In genomic region chr9:73068230-73068679, GRCm38 (mm10) we compare ENCODE assay signal across 9 mouse cellular contexts. TPM values are rescaled to one million over a fixed set of nuclear protein-coding genes. Genes with fewer than 3 reads are reported as not detected.
DNase-seq lines count a peak whose midpoint lies in the region; ATAC-seq lines count a peak whose summit lies in the region.
"Had no signal": no experiment of that assay in that cellular context is flagged by ENCODE, and none has a peak within 500 bp of the region (broad histone marks: within the 10 kb centered on the region; RNA-seq: fewer than 3 reads in every experiment).

No protein-coding gene starts in this region.

- intact Hi-C loops in left cerebral cortex, postnatal 14 days (cut with DNase I) = no loop called here

- H3K4me3 ChIP-seq in neural tube, embryonic 12.5 days = no peak overlapping the region
- no peak overlapping the region for H3K4me3 ChIP-seq in neural tube, embryonic 15.5 days (replicated peaks)
- no peak overlapping the region for H3K4me3 ChIP-seq in heart, embryonic 14.5 days (ENCODE audit: control insufficient read depth in 1 of 2, insufficient read depth in 1 of 2, low read depth in 1 of 2, low read length in 2 of 2)

- no peaks in the 10 kb centered on the region for H3K27me3 ChIP-seq in neural tube, embryonic 12.5 days (replicated peaks)
- no peaks in the 10 kb centered on the region for H3K27me3 ChIP-seq in neural tube, embryonic 15.5 days (replicated peaks)
- no peaks in the 10 kb centered on the region for H3K27me3 ChIP-seq in heart, embryonic 14.5 days (ENCODE audit: control insufficient read depth, insufficient read depth, low read length)

- peak; percentile 65 for ATAC-seq in neural tube, embryonic 12.5 days (ENCODE audit: low FRiP score, low read depth)
- ATAC-seq in neural tube, embryonic 15.5 days (ENCODE audit: low FRiP score) = no peak
- peak; percentile 31; the same call in 1 of the 2 replicates for ATAC-seq in heart, embryonic 14.5 days (ENCODE audit: insufficient number of reproducible peaks, insufficient read depth, low FRiP score, low read depth)
- peak; percentile 40 for ATAC-seq in megakaryocyte progenitor cell, adult 5-6 weeks (replicated peaks; ENCODE audit: poor library complexity)

- peak; percentile 50 to 81 for DNase-seq in left cerebral cortex, postnatal 14 days (ENCODE audit: low spot score in 2 of 2)
- DNase-seq in gastrocnemius, adult 8-10 months (ENCODE audit: low spot score in 2 of 2) = no peak
- no peak for DNase-seq in cerebellum, adult 11-12 months
- DNase-seq in thymus, postnatal 0 days (ENCODE audit: low spot score) = no peak

- H3K36me3 ChIP-seq in neural tube, embryonic 12.5 days = no peaks in the 10 kb centered on the region
- no peaks in the 10 kb centered on the region for H3K36me3 ChIP-seq in neural tube, embryonic 15.5 days
- H3K36me3 ChIP-seq in heart, embryonic 14.5 days (ENCODE audit: control insufficient read depth, insufficient read depth, low read length) = no peaks in the 10 kb centered on the region

- H3K4me1 ChIP-seq in neural tube, embryonic 12.5 days = peaks cover 24% of the 10 kb centered on the region
- peaks cover 24% of the 10 kb centered on the region for H3K4me1 ChIP-seq in neural tube, embryonic 15.5 days
- H3K4me1 ChIP-seq in heart, embryonic 14.5 days (ENCODE audit: control insufficient read depth in 2 of 2, insufficient read depth in 2 of 2, low read length in 2 of 2) = peaks cover 12 to 23% of the 10 kb centered on the region in 2 experiments

- 30% methylated on average over 6 of the region's 6 CpGs for WGBS in neural tube, embryonic 12.5 days
- WGBS in neural tube, embryonic 15.5 days = 28% methylated on average over 6 of the region's 6 CpGs
- 24% methylated on average over 6 of the region's 6 CpGs for WGBS in heart, embryonic 14.5 days

- no peaks in the 10 kb centered on the region for H3K9me3 ChIP-seq in neural tube, embryonic 12.5 days
- H3K9me3 ChIP-seq in neural tube, embryonic 15.5 days (replicated peaks) = no peaks in the 10 kb centered on the region
- no peaks in the 10 kb centered on the region for H3K9me3 ChIP-seq in heart, embryonic 14.5 days (ENCODE audit: control insufficient read depth, low read length)

- no peak overlapping the region for H3K9ac ChIP-seq in neural tube, embryonic 12.5 days
- no peak overlapping the region for H3K9ac ChIP-seq in neural tube, embryonic 15.5 days (replicated peaks)
- peak overlapping the region; percentile 16; the same call in 1 of the 2 replicates for H3K9ac ChIP-seq in heart, embryonic 14.5 days (ENCODE audit: low read length)

- H3K27ac ChIP-seq in neural tube, embryonic 12.5 days = no peak overlapping the region
- H3K27ac ChIP-seq in neural tube, embryonic 15.5 days (replicated peaks) = no peak overlapping the region
- peak overlapping the region; percentile 17 to 41; a peak in 3 of 4 replicates for H3K27ac ChIP-seq in heart, embryonic 14.5 days (replicated peaks in 1 of 2; ENCODE audit: control insufficient read depth in 1 of 2, insufficient read depth in 1 of 2, low read depth in 2 of 2, low read length in 2 of 2)
- H3K27ac ChIP-seq: macrophage had no signal

- no peak overlapping the region for H3K4me2 ChIP-seq in neural tube, embryonic 12.5 days (replicated peaks)
- no peak overlapping the region for H3K4me2 ChIP-seq in neural tube, embryonic 15.5 days
- no peak overlapping the region for H3K4me2 ChIP-seq in heart, embryonic 14.5 days (ENCODE audit: low read length)

RNA-seq across cellular contexts. Expression of gene Rab27a, which starts 23.6 kb away (rescaled TPM):
- 1.2 and 1.3 TPM in 2 replicates for polyA plus RNA-seq in neural tube, embryonic 12.5 days (2016; fragmentation: Nextera tagmentation; extraction: Ambion mirVana)
- 3.3 and 11.8 TPM in 2 replicates for polyA plus RNA-seq in neural tube, embryonic 15.5 days (2015; fragmentation: Nextera tagmentation; extraction: Ambion mirVana)
- polyA plus RNA-seq in heart, embryonic 14.5 days (2014; fragmentation: Nextera tagmentation; extraction: Ambion mirVana) = 1.4 and 1.6 TPM in 2 replicates
- 1 to 10 TPM; 5.9 to 8.2 TPM for total RNA-seq in left cerebral cortex, postnatal 14 days (2021)
- 63.5 and 65.1 TPM in 2 replicates for total RNA-seq in megakaryocyte progenitor cell, adult 5-6 weeks (2015)
- total RNA-seq in megakaryocyte progenitor cell, adult 5-6 weeks (2017) = 161 and 179 TPM in 2 replicates
- 1 to 10 TPM in 3 of 4 experiments, under 1 TPM in 1; 0.46 to 2.0 (median 1.3) TPM for total RNA-seq in gastrocnemius, adult 8-10 months (2022)
- polyA plus RNA-seq in thymus, postnatal 0 days (2015; fragmentation: Nextera tagmentation; extraction: Ambion mirVana) = 41.8 and 43.9 TPM in 2 replicates

RNA-seq across cellular contexts. Expression of gene Pigb, which starts 28.1 kb away (rescaled TPM):
- 9.4 and 13.1 TPM in 2 replicates for polyA plus RNA-seq in neural tube, embryonic 12.5 days (2016; fragmentation: Nextera tagmentation; extraction: Ambion mirVana)
- polyA plus RNA-seq in neural tube, embryonic 15.5 days (2015; fragmentation: Nextera tagmentation; extraction: Ambion mirVana) = 12.7 and 14.7 TPM in 2 replicates
- polyA plus RNA-seq in heart, embryonic 14.5 days (2014; fragmentation: Nextera tagmentation; extraction: Ambion mirVana) = 7.2 and 9.4 TPM in 2 replicates
- 10 to 100 TPM; 15.2 to 15.4 TPM for total RNA-seq in left cerebral cortex, postnatal 14 days (2021)
- total RNA-seq in megakaryocyte progenitor cell, adult 5-6 weeks (2015) = 35.3 and 47.1 TPM in 2 replicates
- total RNA-seq in megakaryocyte progenitor cell, adult 5-6 weeks (2017) = 7.4 and 7.8 TPM in 2 replicates
- 1 to 10 TPM; 3.7 to 4.6 (median 4.2) TPM for total RNA-seq in gastrocnemius, adult 8-10 months (2022)
- 6.3 and 6.9 TPM in 2 replicates for polyA plus RNA-seq in thymus, postnatal 0 days (2015; fragmentation: Nextera tagmentation; extraction: Ambion mirVana)

RNA-seq across cellular contexts. Expression of gene Khdc3, which starts 33.4 kb away (rescaled TPM):
- polyA plus RNA-seq in neural tube, embryonic 12.5 days (2016; fragmentation: Nextera tagmentation; extraction: Ambion mirVana) = not detected in 2 replicates
- 0.17 and 0.20 TPM in 2 replicates for polyA plus RNA-seq in neural tube, embryonic 15.5 days (2015; fragmentation: Nextera tagmentation; extraction: Ambion mirVana)
- polyA plus RNA-seq in heart, embryonic 14.5 days (2014; fragmentation: Nextera tagmentation; extraction: Ambion mirVana) = not detected in 2 replicates
- 1 to 10 TPM; 1.2 to 1.4 TPM for total RNA-seq in left cerebral cortex, postnatal 14 days (2021)
- total RNA-seq in megakaryocyte progenitor cell, adult 5-6 weeks (2015) = 0.44 and 0.78 TPM in 2 replicates
- total RNA-seq in megakaryocyte progenitor cell, adult 5-6 weeks (2017) = 0.20 and 0.92 TPM in 2 replicates
- not detected for total RNA-seq in gastrocnemius, adult 8-10 months (2022)
- 0.60 and 0.64 TPM in 2 replicates for polyA plus RNA-seq in thymus, postnatal 0 days (2015; fragmentation: Nextera tagmentation; extraction: Ambion mirVana)
- polyA plus RNA-seq: macrophage had no signal

RNA-seq across cellular contexts. Expression of gene Gm20509, which starts 34.0 kb away (rescaled TPM):
- polyA plus RNA-seq in neural tube, embryonic 12.5 days (2016; fragmentation: Nextera tagmentation; extraction: Ambion mirVana) = not detected in 2 replicates
- 0.43 TPM in 1 of 2 replicates, not detected in the other for polyA plus RNA-seq in neural tube, embryonic 15.5 days (2015; fragmentation: Nextera tagmentation; extraction: Ambion mirVana)
- polyA plus RNA-seq in heart, embryonic 14.5 days (2014; fragmentation: Nextera tagmentation; extraction: Ambion mirVana) = not detected in 2 replicates
- not detected for total RNA-seq in left cerebral cortex, postnatal 14 days (2021)
- not detected in 2 replicates for total RNA-seq in megakaryocyte progenitor cell, adult 5-6 weeks (2015)
- total RNA-seq in megakaryocyte progenitor cell, adult 5-6 weeks (2017) = 0.37 TPM in 1 of 2 replicates, not detected in the other
- not detected for total RNA-seq in gastrocnemius, adult 8-10 months (2022)
- polyA plus RNA-seq in thymus, postnatal 0 days (2015; fragmentation: Nextera tagmentation; extraction: Ambion mirVana) = not detected in 2 replicates
- polyA plus RNA-seq: macrophage had no signal

RNA-seq across cellular contexts. Expression of gene Rsl24d1, which starts 45.0 kb away (rescaled TPM):
- 116 TPM in 2 replicates for polyA plus RNA-seq in neural tube, embryonic 12.5 days (2016; fragmentation: Nextera tagmentation; extraction: Ambion mirVana)
- 92.6 and 101 TPM in 2 replicates for polyA plus RNA-seq in neural tube, embryonic 15.5 days (2015; fragmentation: Nextera tagmentation; extraction: Ambion mirVana)
- 87.7 and 92.9 TPM in 2 replicates for polyA plus RNA-seq in heart, embryonic 14.5 days (2014; fragmentation: Nextera tagmentation; extraction: Ambion mirVana)
- 10 to 100 TPM; 51.8 to 56.9 TPM for total RNA-seq in left cerebral cortex, postnatal 14 days (2021)
- total RNA-seq in megakaryocyte progenitor cell, adult 5-6 weeks (2015) = 137 and 140 TPM in 2 replicates
- total RNA-seq in megakaryocyte progenitor cell, adult 5-6 weeks (2017) = 232 and 254 TPM in 2 replicates
- total RNA-seq in gastrocnemius, adult 8-10 months (2022) = 10 to 100 TPM; 36.7 to 45.4 (median 41.7) TPM
- polyA plus RNA-seq in thymus, postnatal 0 days (2015; fragmentation: Nextera tagmentation; extraction: Ambion mirVana) = 159 and 161 TPM in 2 replicates

Comparison
In these comparisons a context has a peak if more than half of its experiments do, and no peak if none do; other contexts are left out.
1. H3K27ac ChIP-seq: peak in heart, embryonic 14.5 days (2 of 2); none in neural tube, embryonic 12.5 days (single experiment) and neural tube, embryonic 15.5 days (single experiment).
2. DNase-seq: peak in left cerebral cortex, postnatal 14 days (2 of 2); none in gastrocnemius, adult 8-10 months (0 of 2), cerebellum, adult 11-12 months (single experiment) and thymus, postnatal 0 days (single experiment).